8 mouse cellular contexts compared by ENCODE assay signal in the genomic region with DNA sequence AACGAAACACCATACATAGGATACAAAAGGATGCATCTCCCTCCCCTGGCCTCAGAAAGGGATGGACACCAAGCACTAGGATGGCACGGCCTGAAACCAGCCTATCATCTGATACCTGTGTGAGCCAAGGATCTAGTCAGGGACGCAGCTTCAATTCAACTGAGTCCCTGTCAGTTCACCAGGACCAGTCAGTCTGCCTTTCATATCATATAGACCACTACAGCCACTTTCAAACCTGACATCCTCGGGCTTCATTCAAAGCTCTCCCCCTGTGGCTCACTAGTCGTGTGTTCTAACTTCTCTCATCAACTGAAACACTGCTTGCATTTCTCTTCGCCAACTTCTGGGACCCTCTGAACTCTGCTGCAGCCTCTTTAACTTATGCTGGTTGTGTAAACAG. TPM values are rescaled to one million over a fixed set of nuclear protein-coding genes. Genes with fewer than 3 reads are reported as not detected.
DNase-seq lines count a peak whose midpoint lies in the region; ATAC-seq lines count a peak whose summit lies in the region.

No protein-coding gene starts in this region.

- H3K9me3 ChIP-seq in heart, embryonic 13.5 days: no peaks in the 10 kb centered on the region
- H3K9me3 ChIP-seq in hindbrain, embryonic 13.5 days: no peaks in the 10 kb centered on the region
- no peaks in the 10 kb centered on the region for H3K9me3 ChIP-seq in midbrain, embryonic 12.5 days

- H3K4me1 ChIP-seq in heart, embryonic 13.5 days: peaks cover 28% of the 10 kb centered on the region
- peaks cover 7% of the 10 kb centered on the region; the same call in 1 of the 2 replicates for H3K4me1 ChIP-seq in brown adipose tissue, adult 24 weeks (ENCODE audit: control insufficient read depth, insufficient read depth, insufficient read length, low read length)
- peaks cover 30% of the 10 kb centered on the region for H3K4me1 ChIP-seq in hindbrain, embryonic 13.5 days (replicated peaks)
- H3K4me1 ChIP-seq in midbrain, embryonic 12.5 days: peaks cover 25% of the 10 kb centered on the region

- peak overlapping the region; percentile 69 for H3K4me2 ChIP-seq in heart, embryonic 13.5 days
- H3K4me2 ChIP-seq in hindbrain, embryonic 13.5 days: peak overlapping the region; percentile 55
- H3K4me2 ChIP-seq in midbrain, embryonic 12.5 days (replicated peaks): peak overlapping the region; percentile 49

- H3K27ac ChIP-seq in heart, embryonic 13.5 days (replicated peaks): no peak overlapping the region
- H3K27ac ChIP-seq in brown adipose tissue, adult 24 weeks (replicated peaks; ENCODE audit: low read depth, low read length): no peak overlapping the region
- no peak overlapping the region for H3K27ac ChIP-seq in hindbrain, embryonic 13.5 days
- H3K27ac ChIP-seq in midbrain, embryonic 12.5 days (replicated peaks): no peak overlapping the region

- H3K27me3 ChIP-seq in heart, embryonic 13.5 days (replicated peaks): no peaks in the 10 kb centered on the region
- H3K27me3 ChIP-seq in hindbrain, embryonic 13.5 days: no peaks in the 10 kb centered on the region
- no peaks in the 10 kb centered on the region for H3K27me3 ChIP-seq in midbrain, embryonic 12.5 days

- no peak for DNase-seq in heart, postnatal 4 days
- no peak for DNase-seq in frontal cortex, postnatal 14 days (ENCODE audit: low spot score in 2 of 2)
- DNase-seq in frontal cortex, postnatal 36 days (ENCODE audit: low spot score in 2 of 2): no peak
- no peak for DNase-seq in spleen, adult 18-20 months

- ATAC-seq in heart, embryonic 13.5 days (ENCODE audit: extremely low read depth, insufficient number of reproducible peaks, low FRiP score, low TSS enrichment): no peak
- ATAC-seq in hindbrain, embryonic 13.5 days (ENCODE audit: low FRiP score): no peak
- ATAC-seq in midbrain, embryonic 12.5 days (ENCODE audit: low FRiP score, low read depth): no peak

- 76% methylated on average over 6 of the region's 6 CpGs for WGBS in heart, embryonic 13.5 days
- WGBS in hindbrain, embryonic 13.5 days: 86% methylated on average over 6 of the region's 6 CpGs
- 89% methylated on average over 6 of the region's 6 CpGs for WGBS in midbrain, embryonic 12.5 days

- peak overlapping the region; percentile 97 for H3K4me3 ChIP-seq in heart, embryonic 13.5 days
- H3K4me3 ChIP-seq in brown adipose tissue, adult 24 weeks (ENCODE audit: insufficient read depth, low read depth, low read length): peak overlapping the region; percentile 12
- H3K4me3 ChIP-seq in hindbrain, embryonic 13.5 days: peak overlapping the region; percentile 87
- peak overlapping the region; percentile 74 for H3K4me3 ChIP-seq in midbrain, embryonic 12.5 days

- peaks cover 35% of the 10 kb centered on the region for H3K36me3 ChIP-seq in heart, embryonic 13.5 days
- peaks cover 8% of the 10 kb centered on the region for H3K36me3 ChIP-seq in hindbrain, embryonic 13.5 days
- H3K36me3 ChIP-seq in midbrain, embryonic 12.5 days: 0 out of 2 replicates have a peak, but pooled peaks cover 17% of the 10 kb centered on the region

- peak overlapping the region; percentile 99 for H3K9ac ChIP-seq in heart, embryonic 13.5 days
- H3K9ac ChIP-seq in hindbrain, embryonic 13.5 days: peak overlapping the region; percentile 58
- H3K9ac ChIP-seq in midbrain, embryonic 12.5 days (replicated peaks): no peak overlapping the region; the same call in 1 of the 2 replicates

RNA-seq across cellular contexts. Expression of a gene that starts 4.8 kb away (rescaled TPM):
- 16.6 and 18.0 TPM in 2 replicates for polyA plus RNA-seq in heart, embryonic 13.5 days (2015; fragmentation: Nextera tagmentation; extraction: Ambion mirVana)
- 10 to 100 TPM; 16.2 to 17.3 TPM for total RNA-seq in heart, postnatal 4 days (2021)
- polyA plus RNA-seq in brown adipose tissue, adult 24 weeks (2012; ENCODE audit: insufficient read depth, insufficient read length, missing spikeins): 10.6 and 13.3 TPM in 2 replicates
- polyA plus RNA-seq in hindbrain, embryonic 13.5 days (2015; fragmentation: Nextera tagmentation; extraction: Ambion mirVana): 26.1 and 27.0 TPM in 2 replicates
- 32.5 and 34.3 TPM in 2 replicates for polyA plus RNA-seq in midbrain, embryonic 12.5 days (2016; fragmentation: Nextera tagmentation; extraction: Ambion mirVana)

RNA-seq across cellular contexts. Expression of a gene that starts 34.4 kb away (rescaled TPM):
- 3.2 and 4.0 TPM in 2 replicates for polyA plus RNA-seq in heart, embryonic 13.5 days (2015; fragmentation: Nextera tagmentation; extraction: Ambion mirVana)
- 1 to 10 TPM; 2.6 to 2.8 TPM for total RNA-seq in heart, postnatal 4 days (2021)
- polyA plus RNA-seq in brown adipose tissue, adult 24 weeks (2012; ENCODE audit: insufficient read depth, insufficient read length, missing spikeins): 1.6 and 2.2 TPM in 2 replicates
- polyA plus RNA-seq in hindbrain, embryonic 13.5 days (2015; fragmentation: Nextera tagmentation; extraction: Ambion mirVana): 7.8 and 8.6 TPM in 2 replicates
- polyA plus RNA-seq in midbrain, embryonic 12.5 days (2016; fragmentation: Nextera tagmentation; extraction: Ambion mirVana): 6.3 and 7.3 TPM in 2 replicates

RNA-seq across cellular contexts. Expression of a gene that starts 59.3 kb away (rescaled TPM):
- 0.32 and 1.2 TPM in 2 replicates for polyA plus RNA-seq in heart, embryonic 13.5 days (2015; fragmentation: Nextera tagmentation; extraction: Ambion mirVana)
- 1 to 10 TPM; 1.8 to 1.9 TPM for total RNA-seq in heart, postnatal 4 days (2021)
- polyA plus RNA-seq in brown adipose tissue, adult 24 weeks (2012; ENCODE audit: insufficient read depth, insufficient read length, missing spikeins): not detected in 2 replicates
- 0.34 TPM in 1 of 2 replicates, not detected in the other for polyA plus RNA-seq in hindbrain, embryonic 13.5 days (2015; fragmentation: Nextera tagmentation; extraction: Ambion mirVana)
- polyA plus RNA-seq in midbrain, embryonic 12.5 days (2016; fragmentation: Nextera tagmentation; extraction: Ambion mirVana): 0.71 TPM in 1 of 2 replicates, not detected in the other

Comparison
In these comparisons a context has a peak if more than half of its experiments do, and no peak if none do; other contexts are left out.
1. H3K4me3 ChIP-seq: peak in every context shown above with its lines; median percentile 97 in heart, embryonic 13.5 days; 87 in hindbrain, embryonic 13.5 days; 74 in midbrain, embryonic 12.5 days; 12 in brown adipose tissue, adult 24 weeks.